ENCODE assay signal across 15 mouse cellular contexts in genomic region chr1:152223666-152224065, GRCm38 (mm10).
DNase-seq lines count a peak whose midpoint lies in the region; ATAC-seq and TF ChIP-seq lines count a peak whose summit lies in the region.
"Had no signal": no experiment of that assay in that cellular context is flagged by ENCODE, and none has a peak within 500 bp of the region (broad histone marks: within the 10 kb centered on the region; RNA-seq: fewer than 3 reads in every experiment).

No protein-coding gene starts in this region.

- H3K27me3 ChIP-seq in heart, postnatal 0 days (ENCODE audit: control insufficient read depth, insufficient read depth, low read length): no peaks in the 10 kb centered on the region
- H3K27me3 ChIP-seq in kidney, postnatal 0 days (ENCODE audit: insufficient read depth, low read length): no peaks in the 10 kb centered on the region
- H3K27me3 ChIP-seq: forebrain, embryonic 15.5 days; lung, embryonic 15.5 days had no signal

- peak; percentile 21 for DNase-seq in gastrocnemius, postnatal 25 days
- no peak for DNase-seq in gastrocnemius, postnatal 10 days
- peak; percentile 69 for DNase-seq in heart, adult 8-10 months (ENCODE audit: low spot score)
- DNase-seq in heart, postnatal 0 days (ENCODE audit: low spot score): peak; percentile 63
- DNase-seq in kidney, postnatal 0 days (ENCODE audit: low spot score): peak; percentile 74
- DNase-seq in layer of hippocampus, adult 11-12 months (ENCODE audit: low spot score): no peak
- DNase-seq in adrenal gland, adult 18-20 months (ENCODE audit: low spot score in 2 of 2): no peak
- DNase-seq in adipocyte (ENCODE audit: low spot score): no peak
- DNase-seq: cerebellum, adult 9-11 months had no signal

- no peak overlapping the region for H3K9ac ChIP-seq in heart, postnatal 0 days (replicated peaks; ENCODE audit: low read depth, low read length)
- no peak overlapping the region for H3K9ac ChIP-seq in kidney, postnatal 0 days (ENCODE audit: low read depth, low read length)
- H3K9ac ChIP-seq: forebrain, embryonic 15.5 days; hindbrain, embryonic 14.5 days; lung, embryonic 15.5 days had no signal

- no peak for TF ChIP-seq EP300 in heart, postnatal 0 days (IDR thresholded peaks at IDR 0.05; ENCODE audit: low read depth)

- H3K4me2 ChIP-seq in heart, postnatal 0 days (ENCODE audit: low read depth, low read length): no peak overlapping the region
- no peak overlapping the region for H3K4me2 ChIP-seq in kidney, postnatal 0 days (ENCODE audit: low read length)
- H3K4me2 ChIP-seq: forebrain, embryonic 15.5 days; hindbrain, embryonic 14.5 days; lung, embryonic 15.5 days had no signal

- 0% methylated on average over 1 of the region's 1 CpGs for WGBS in heart, postnatal 0 days
- WGBS in kidney, postnatal 0 days: 30% methylated on average over 1 of the region's 1 CpGs

- no peaks in the 10 kb centered on the region for H3K36me3 ChIP-seq in heart, postnatal 0 days (replicated peaks; ENCODE audit: control insufficient read depth, insufficient read depth, low read length)
- H3K36me3 ChIP-seq in kidney, postnatal 0 days (ENCODE audit: insufficient read depth, low read length): no peaks in the 10 kb centered on the region
- H3K36me3 ChIP-seq: forebrain, embryonic 15.5 days; lung, embryonic 15.5 days had no signal

- ATAC-seq in heart, postnatal 0 days (ENCODE audit: insufficient read depth, low read depth): peak; percentile 67
- no peak for ATAC-seq in kidney, postnatal 0 days (replicated peaks; ENCODE audit: low FRiP score, low read depth)
- ATAC-seq: forebrain, embryonic 15.5 days; intestine, embryonic 16.5 days; midbrain, embryonic 16.5 days had no signal

- peaks cover 14% of the 10 kb centered on the region; the same call in 1 of the 2 replicates for H3K4me1 ChIP-seq in heart, postnatal 0 days (ENCODE audit: control insufficient read depth, insufficient read depth)
- H3K4me1 ChIP-seq in kidney, postnatal 0 days (replicated peaks; ENCODE audit: insufficient read depth, low read length): no peaks in the 10 kb centered on the region
- H3K4me1 ChIP-seq: forebrain, embryonic 15.5 days; lung, embryonic 15.5 days; megakaryocyte, embryonic 14.5 days had no signal

- no peaks in the 10 kb centered on the region for H3K9me3 ChIP-seq in heart, postnatal 0 days (replicated peaks; ENCODE audit: control insufficient read depth, low read length)
- no peaks in the 10 kb centered on the region for H3K9me3 ChIP-seq in kidney, postnatal 0 days (replicated peaks; ENCODE audit: low read length)
- H3K9me3 ChIP-seq: forebrain, embryonic 15.5 days; lung, embryonic 15.5 days had no signal

- peak overlapping the region; percentile 33; the same call in 1 of the 2 replicates for H3K27ac ChIP-seq in heart, postnatal 0 days (ENCODE audit: low read depth)
- H3K27ac ChIP-seq in kidney, postnatal 0 days: no peak overlapping the region
- H3K27ac ChIP-seq: forebrain, embryonic 15.5 days; hindbrain, embryonic 14.5 days; lung, embryonic 15.5 days had no signal

- H3K4me3 ChIP-seq in heart, postnatal 0 days (ENCODE audit: low read depth, low read length): no peak overlapping the region
- H3K4me3 ChIP-seq in kidney, postnatal 0 days (replicated peaks; ENCODE audit: low read depth, low read length): no peak overlapping the region
- H3K4me3 ChIP-seq: forebrain, embryonic 15.5 days; lung, embryonic 15.5 days; megakaryocyte, embryonic 14.5 days had no signal

- no peak for TF ChIP-seq CTCF in heart, postnatal 0 days (IDR thresholded peaks at IDR 0.05; ENCODE audit: low read depth)
- no peak for TF ChIP-seq CTCF in kidney, postnatal 0 days (IDR thresholded peaks at IDR 0.05; ENCODE audit: low read depth)

Comparison
In these comparisons a context has a peak if more than half of its experiments do, and no peak if none do; other contexts are left out.
1. DNase-seq: peak in gastrocnemius, postnatal 25 days (single experiment), heart, adult 8-10 months (single experiment), heart, postnatal 0 days (single experiment) and kidney, postnatal 0 days (single experiment); none in gastrocnemius, postnatal 10 days (single experiment), layer of hippocampus, adult 11-12 months (single experiment), adrenal gland, adult 18-20 months (0 of 2) and adipocyte (single experiment).